Mouse (Mus musculus): ENCODE measurements around the gene Polg2. TPM values are rescaled to one million over a fixed set of nuclear protein-coding genes. Genes with fewer than 3 reads are reported as not detected.
"Not testable (repeated sequence)": the region's sequence is repeated elsewhere in the genome, so short reads cannot be mapped to it uniquely, and the experiment has no call there.

Polg2 gene
- polyA plus RNA-seq, 1 experiment from 2014 or later, result 9.7 TPM

- H3K27me3 ChIP-seq (replicated peaks), result no peaks in the 10 kb centered on the region
- no peak overlapping the region for H3K4me2 ChIP-seq
- H3K36me3 ChIP-seq, result peaks cover 40% of the 10 kb centered on the region
- WGBS, result 90% methylated on average over 3 of the region's 3 CpGs
- no peak for ATAC-seq (ENCODE audit: insufficient read depth, low FRiP score, low read depth)
- no peak overlapping the region for H3K9ac ChIP-seq
- no peaks in the 10 kb centered on the region for H3K9me3 ChIP-seq
- no peaks in the 10 kb centered on the region for H3K4me1 ChIP-seq
- no peak overlapping the region for H3K27ac ChIP-seq
- no peak overlapping the region for H3K4me3 ChIP-seq (replicated peaks)
Observed at GRCm38 (mm10) chr11:106817156-106817555, 37.8 kb upstream of the Polg2 start.

DNA sequence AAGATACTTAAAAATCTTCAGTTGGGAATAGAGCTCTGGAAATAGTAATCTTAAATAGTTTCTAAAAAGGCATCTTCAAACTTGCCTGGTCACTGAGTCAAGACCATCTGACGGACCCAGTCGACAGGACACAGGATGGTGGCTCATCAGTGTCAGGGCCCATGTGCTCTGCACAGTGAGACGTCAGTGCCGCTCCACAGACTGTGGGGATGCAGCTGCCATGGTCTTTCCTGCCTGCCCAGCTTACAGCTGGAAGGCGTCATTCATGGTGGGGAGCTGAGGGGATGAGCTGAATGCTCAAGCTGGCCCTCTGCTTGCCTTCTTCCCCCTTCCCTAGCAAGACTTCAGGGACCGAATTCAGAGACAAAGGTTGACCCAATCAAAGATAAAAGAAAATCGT is 37.0 kb upstream of the Polg2 start:
- Histone ChIP-seq H3K4me1 (no peaks in the 10 kb centered on the region), H3K36me3 (peaks cover 38% of the 10 kb centered on the region)
- no peak for ATAC-seq (ENCODE audit: insufficient read depth, low FRiP score, low read depth)

GRCm38 (mm10) chr11:106815761-106816160 is 36.4 kb upstream of the Polg2 start:
- no peak for ATAC-seq (ENCODE audit: insufficient read depth, low FRiP score, low read depth)
- H3K27me3 ChIP-seq (replicated peaks), result no peaks in the 10 kb centered on the region
- WGBS, result 87% methylated on average over 2 of the region's 2 CpGs
- H3K9me3 ChIP-seq, result no peaks in the 10 kb centered on the region
- H3K9ac ChIP-seq, result no peak overlapping the region
- peaks cover 37% of the 10 kb centered on the region for H3K36me3 ChIP-seq
- H3K27ac ChIP-seq, result no peak overlapping the region
- no peak overlapping the region for H3K4me3 ChIP-seq (replicated peaks)
- no peak overlapping the region for H3K4me2 ChIP-seq
- H3K4me1 ChIP-seq, result no peaks in the 10 kb centered on the region

More for the DNA sequence above, 37.0 kb upstream of the Polg2 start:
- no peak overlapping the region for H3K4me3 ChIP-seq (replicated peaks)
- 73% methylated on average over 7 of the region's 7 CpGs for WGBS
- H3K27ac ChIP-seq, result no peak overlapping the region
- no peaks in the 10 kb centered on the region for H3K27me3 ChIP-seq (replicated peaks)
- H3K9me3 ChIP-seq, result no peaks in the 10 kb centered on the region
- no peak overlapping the region for H3K9ac ChIP-seq
- no peak overlapping the region for H3K4me2 ChIP-seq

- no peak for ATAC-seq (ENCODE audit: insufficient read depth, low FRiP score, low read depth)
- Histone ChIP-seq H3K36me3 (peaks cover 39% of the 10 kb centered on the region), H3K4me3 (replicated peaks) (no peak overlapping the region), H3K4me1 (no peaks in the 10 kb centered on the region), H3K4me2 (no peak overlapping the region), H3K9me3 (no peaks in the 10 kb centered on the region), H3K9ac (no peak overlapping the region), H3K27ac (no peak overlapping the region), H3K27me3 (replicated peaks) (no peaks in the 10 kb centered on the region)
- WGBS, result 89% methylated on average over 2 of the region's 2 CpGs
Observed at GRCm38 (mm10) chr11:106815331-106815730, 36.0 kb upstream of the Polg2 start.

- 76% methylated on average over 14 of the region's 14 CpGs for WGBS
- Histone ChIP-seq H3K4me2 (no peak overlapping the region), H3K36me3 (peaks cover 39% of the 10 kb centered on the region), H3K27ac (no peak overlapping the region), H3K4me3 (replicated peaks) (no peak overlapping the region), H3K27me3 (replicated peaks) (no peaks in the 10 kb centered on the region), H3K9ac (no peak overlapping the region), H3K4me1 (no peaks in the 10 kb centered on the region), H3K9me3 (no peaks in the 10 kb centered on the region)
- no peak for ATAC-seq (ENCODE audit: insufficient read depth, low FRiP score, low read depth)
Observed at GRCm38 (mm10) chr11:106814601-106815320, 35.4 kb upstream of the Polg2 start.

DNA sequence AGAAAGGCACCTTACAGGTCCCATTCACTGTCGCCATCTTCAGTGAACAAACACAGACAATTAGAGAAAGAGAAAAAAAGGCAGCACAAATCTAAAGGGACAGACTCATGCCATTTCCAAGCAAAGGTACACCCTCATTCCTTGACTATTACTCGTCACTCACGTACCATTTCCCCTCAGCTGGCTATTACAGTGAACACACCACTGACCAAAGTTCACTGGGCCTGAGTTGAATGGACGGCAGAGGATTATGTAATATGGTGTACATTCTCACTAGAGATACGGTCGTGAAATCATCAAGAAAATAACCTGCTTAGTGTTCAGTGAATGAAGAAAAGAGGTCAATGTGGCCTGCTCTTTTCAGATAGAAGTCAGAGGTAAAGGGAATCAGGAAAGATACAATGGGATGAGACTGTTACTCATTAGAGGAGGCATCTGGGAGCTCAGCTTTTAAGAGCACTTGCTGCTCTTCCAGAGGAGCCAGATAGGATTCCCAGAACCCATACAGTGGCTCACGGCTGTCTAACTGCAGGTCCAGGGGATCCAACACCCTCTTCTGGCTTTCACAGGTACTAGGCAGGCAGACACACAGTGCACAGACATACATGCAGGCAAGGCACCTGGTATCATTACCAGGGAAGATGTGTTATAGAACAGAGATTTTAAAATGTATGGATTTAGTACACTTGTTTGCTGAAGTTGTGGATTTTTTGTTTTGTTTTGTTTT is 33.2 kb upstream of the Polg2 start:
- H3K9me3 ChIP-seq, result no peaks in the 10 kb centered on the region
- H3K27ac ChIP-seq, result no peak overlapping the region
- peaks cover 47% of the 10 kb centered on the region for H3K36me3 ChIP-seq
- H3K4me2 ChIP-seq, result no peak overlapping the region
- WGBS, result 86% methylated on average over 7 of the region's 7 CpGs
- H3K4me3 ChIP-seq (replicated peaks), result no peak overlapping the region
- no peaks in the 10 kb centered on the region for H3K4me1 ChIP-seq
- ATAC-seq (ENCODE audit: insufficient read depth, low FRiP score, low read depth), result no peak
- H3K27me3 ChIP-seq (replicated peaks), result no peaks in the 10 kb centered on the region
- H3K9ac ChIP-seq, result no peak overlapping the region

GRCm38 (mm10) chr11:106807442-106807841 is 28.1 kb upstream of the Polg2 start:
- H3K9ac ChIP-seq; H3K9me3 ChIP-seq; ATAC-seq (ENCODE audit: insufficient read depth, low FRiP score, low read depth); H3K27ac ChIP-seq; H3K4me2 ChIP-seq; H3K4me3 ChIP-seq (replicated peaks); H3K27me3 ChIP-seq (replicated peaks); H3K4me1 ChIP-seq: not testable (repeated sequence)
- 88% methylated on average over 1 of the region's 1 CpGs for WGBS
- peaks cover 15% of the 10 kb centered on the region for H3K36me3 ChIP-seq

- WGBS, result 86% methylated on average over 10 of the region's 10 CpGs
- H3K36me3 ChIP-seq, result peaks cover 22% of the 10 kb centered on the region
- H3K9me3 ChIP-seq, result no peaks in the 10 kb centered on the region
- H3K9ac ChIP-seq, result no peak overlapping the region
- no peak overlapping the region for H3K4me3 ChIP-seq (replicated peaks)
- no peaks in the 10 kb centered on the region for H3K4me1 ChIP-seq
- H3K4me2 ChIP-seq, result no peak overlapping the region
- H3K27me3 ChIP-seq (replicated peaks), result no peaks in the 10 kb centered on the region
- ATAC-seq (ENCODE audit: insufficient read depth, low FRiP score, low read depth), result no peak
- H3K27ac ChIP-seq, result no peak overlapping the region
Observed at GRCm38 (mm10) chr11:106802069-106802627, 22.8 kb upstream of the Polg2 start.

DNA sequence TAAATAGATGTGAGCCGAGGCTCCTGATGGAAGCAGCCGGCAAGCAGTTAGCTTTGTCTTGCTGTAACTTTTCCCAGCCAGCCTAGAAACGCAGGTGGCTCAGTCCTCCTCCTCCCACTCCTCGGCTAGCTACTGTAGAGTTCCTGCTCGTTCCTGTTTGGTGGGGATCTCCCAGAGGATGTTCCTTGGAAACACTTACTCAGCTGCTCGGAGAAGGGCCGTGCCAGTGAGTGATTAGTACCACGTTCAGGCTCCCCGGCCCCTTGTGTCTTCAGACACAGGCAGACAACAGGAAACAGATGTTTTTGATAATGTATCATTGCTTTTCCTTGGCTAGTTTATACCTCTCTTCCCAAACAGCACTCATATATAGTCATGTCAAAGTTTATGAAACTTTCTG is 16.3 kb upstream of the Polg2 start:
- Histone ChIP-seq H3K9me3 (no peaks in the 10 kb centered on the region), H3K4me2 (no peak overlapping the region), H3K4me1 (0 out of 2 replicates have a peak, but pooled peaks cover under 1% of the 10 kb centered on the region), H3K27ac (no peak overlapping the region), H3K4me3 (replicated peaks) (no peak overlapping the region), H3K9ac (no peak overlapping the region), H3K36me3 (peaks cover 18% of the 10 kb centered on the region), H3K27me3 (replicated peaks) (no peaks in the 10 kb centered on the region)
- 51% methylated on average over 9 of the region's 9 CpGs for WGBS
- ATAC-seq (ENCODE audit: insufficient read depth, low FRiP score, low read depth), result no peak

DNA sequence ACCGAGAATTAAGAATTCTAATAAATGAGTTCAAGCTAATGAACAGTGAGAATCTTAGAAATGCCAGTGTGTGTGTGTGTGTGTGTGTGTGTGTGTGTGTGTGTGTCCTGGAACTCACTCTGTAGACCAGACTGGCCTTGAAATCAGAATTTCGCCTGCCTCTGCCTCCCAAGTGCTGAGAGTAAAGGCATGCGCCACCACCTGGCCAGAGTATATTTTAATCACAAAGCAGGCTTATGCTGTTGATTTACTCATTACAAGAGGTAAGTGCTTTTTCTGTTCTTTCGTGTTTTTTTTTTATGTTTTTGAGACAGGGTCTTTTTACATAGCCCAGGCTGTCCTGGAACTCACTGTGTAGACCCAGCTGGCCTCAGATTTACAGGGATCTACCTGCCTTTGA is 14.5 kb upstream of the Polg2 start:
- ATAC-seq (ENCODE audit: insufficient read depth, low FRiP score, low read depth), result no peak
- Histone ChIP-seq H3K36me3 (peaks cover 9% of the 10 kb centered on the region), H3K27ac (no peak overlapping the region), H3K27me3 (replicated peaks) (no peaks in the 10 kb centered on the region), H3K4me2 (no peak overlapping the region), H3K9ac (no peak overlapping the region), H3K4me1 (0 out of 2 replicates have a peak, but pooled peaks cover 4% of the 10 kb centered on the region), H3K9me3 (no peaks in the 10 kb centered on the region), H3K4me3 (replicated peaks) (no peak overlapping the region)
- WGBS, result 78% methylated on average over 4 of the region's 4 CpGs

- H3K4me3 ChIP-seq (replicated peaks), result peak overlapping the region; percentile 93
Observed at GRCm38 (mm10) chr11:106789649-106790048, 10.3 kb upstream of the Polg2 start.

More at GRCm38 (mm10) chr11:106789649-106790048, 10.3 kb upstream of the Polg2 start:
- Histone ChIP-seq H3K9me3 (no peaks in the 10 kb centered on the region), H3K27me3 (replicated peaks) (no peaks in the 10 kb centered on the region), H3K4me2 (peak overlapping the region; percentile 79), H3K36me3 (peaks cover 13% of the 10 kb centered on the region; the same call in 1 of the 2 replicates), H3K9ac (peak overlapping the region; percentile 83), H3K4me1 (0 out of 2 replicates have a peak, but pooled peaks cover 9% of the 10 kb centered on the region), H3K27ac (peak overlapping the region; percentile 99)
- ATAC-seq (ENCODE audit: insufficient read depth, low FRiP score, low read depth), result no peak
- WGBS, result under 1% methylated on average over 6 of the region's 6 CpGs

All from stomach, embryonic 15.5 days (tissue).